Mouse (Mus musculus) forelimb bud, embryonic 11.5 days (tissue): ENCODE measurements around the gene 9030612E09Rik.

Experiments
- DNase-seq: peaks from one replicate; pipeline ENCODE4 v3.0.0-alpha.2; 2012; ENCODE audit warnings: low read depth, low spot score

Gene 9030612E09Rik

DNA sequence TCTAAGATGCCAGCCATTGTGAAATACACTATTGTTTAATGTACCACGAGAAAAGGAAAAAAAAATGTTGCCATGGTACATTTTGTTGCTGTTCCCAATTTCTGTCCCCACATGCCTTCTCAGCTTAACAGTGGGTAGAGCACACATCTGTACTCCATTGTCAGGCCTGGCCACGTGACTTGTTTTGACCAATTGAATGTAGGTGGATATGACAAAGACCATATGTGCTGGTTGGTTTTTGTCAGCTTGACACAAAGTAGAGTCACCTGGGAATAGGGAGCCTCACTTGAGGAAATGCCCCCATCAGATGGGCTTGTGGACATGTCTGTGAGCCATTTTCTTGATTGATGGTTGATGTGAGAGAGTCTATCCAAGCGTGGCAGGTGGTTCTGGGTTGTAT is 29.4 kb downstream of the 9030612E09Rik start:
- no peak for DNase-seq

DNA sequence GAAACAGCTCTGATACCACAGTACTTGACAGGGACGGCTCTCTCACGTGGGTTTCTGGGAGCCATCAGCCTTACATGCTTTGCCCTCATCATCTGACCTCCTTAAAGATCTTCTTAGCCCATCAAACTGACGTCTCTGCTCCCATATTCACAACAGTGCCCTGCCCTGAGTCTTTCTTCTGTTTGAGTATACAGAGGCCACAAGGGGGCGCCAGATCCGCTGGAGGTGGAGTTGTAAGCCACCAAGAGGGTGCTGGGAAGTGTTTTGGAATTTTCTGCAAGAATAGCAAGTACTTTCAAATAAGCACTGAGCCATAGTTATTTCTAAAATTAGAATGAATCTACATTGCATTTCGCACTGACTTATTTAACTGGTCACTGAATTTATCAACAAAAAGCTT is 37.4 kb downstream of the 9030612E09Rik start:
- peak; percentile 16 for DNase-seq

DNA sequence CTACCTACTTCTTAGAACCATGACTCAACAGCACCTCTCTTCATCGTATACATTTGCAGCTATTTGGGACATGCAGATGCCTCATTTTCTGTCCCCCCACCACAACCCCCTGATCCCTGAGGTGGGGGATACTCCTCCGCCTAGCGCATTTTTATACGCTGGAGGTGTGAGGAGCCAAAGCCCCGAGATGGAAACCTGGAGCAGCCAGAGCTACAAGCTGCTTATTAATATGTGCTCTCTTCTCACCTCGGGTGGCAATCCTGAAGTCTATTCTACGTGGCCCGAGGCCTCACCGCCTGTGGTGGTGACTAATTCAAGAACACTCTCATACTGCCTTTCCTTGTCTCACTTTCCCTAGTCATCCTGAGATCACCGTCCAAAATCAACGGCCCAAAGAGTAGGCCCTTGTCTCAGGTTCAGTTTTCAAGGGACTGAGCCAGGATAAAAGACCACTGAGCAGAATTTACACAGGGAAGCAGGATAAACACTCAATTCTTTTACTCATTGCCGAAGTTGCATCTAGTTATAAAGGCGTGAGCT is 42.9 kb downstream of the 9030612E09Rik start:
- DNase-seq, result no peak

DNA sequence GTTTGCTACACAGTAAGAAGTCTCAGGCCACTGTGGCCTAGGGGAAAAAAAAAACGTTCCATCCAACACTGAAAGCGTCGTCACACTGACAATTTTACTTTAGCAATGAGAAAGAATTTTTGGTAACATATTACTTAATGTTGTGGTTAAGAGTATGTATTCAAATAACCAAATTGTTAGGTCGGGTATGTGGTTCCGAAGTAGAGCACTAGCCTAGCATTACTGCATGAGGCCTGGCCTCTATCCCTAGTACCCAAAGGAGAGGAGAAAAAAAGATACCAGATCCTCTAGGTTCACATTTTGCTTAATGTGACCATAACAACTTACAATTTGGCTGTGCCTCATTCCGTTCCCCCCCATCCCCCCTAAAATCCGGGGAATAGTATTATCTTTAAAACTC is 46.0 kb downstream of the 9030612E09Rik start:
- no peak for DNase-seq

DNA sequence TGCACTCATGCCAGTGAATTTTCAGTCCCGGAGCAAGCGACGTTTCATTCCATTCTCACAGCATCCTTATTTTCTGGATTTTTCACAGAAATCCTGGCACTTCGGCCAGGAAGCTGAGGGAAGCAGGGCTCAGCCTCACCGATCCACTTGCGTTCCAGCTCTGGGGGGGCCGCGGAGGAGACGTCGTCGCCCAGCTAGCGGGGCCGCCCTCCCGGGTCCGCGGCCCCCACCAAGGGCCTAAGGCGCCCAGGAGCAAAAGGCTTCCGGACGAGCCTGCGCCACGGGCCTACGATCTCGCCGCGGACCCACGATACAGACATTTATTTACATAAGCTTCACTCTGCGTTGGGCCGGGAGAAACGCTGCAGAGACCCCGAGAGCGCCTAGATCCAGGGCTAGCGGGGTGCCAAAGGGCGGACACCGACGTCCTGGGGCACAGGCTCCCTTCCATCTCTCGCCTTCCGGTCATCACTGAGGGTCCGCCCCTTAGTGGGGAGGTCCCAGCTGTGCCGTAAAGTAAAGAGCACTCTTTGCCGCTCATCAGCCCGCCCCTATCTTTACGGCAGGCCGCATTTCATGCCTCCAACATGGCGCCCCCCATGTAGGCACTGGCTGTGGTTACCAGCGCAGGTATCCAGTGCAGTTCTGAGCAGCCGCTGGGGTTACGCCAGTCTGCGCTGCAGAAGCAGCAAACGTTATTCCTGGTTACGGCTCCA is 46.6 kb downstream of the 9030612E09Rik start, which contains the start of gene Pdss2:
TSS of gene Pdss2 (plus strand) at position 577 of the 716 bp plus-strand sequence.
- peak; percentile 91 for DNase-seq

DNA sequence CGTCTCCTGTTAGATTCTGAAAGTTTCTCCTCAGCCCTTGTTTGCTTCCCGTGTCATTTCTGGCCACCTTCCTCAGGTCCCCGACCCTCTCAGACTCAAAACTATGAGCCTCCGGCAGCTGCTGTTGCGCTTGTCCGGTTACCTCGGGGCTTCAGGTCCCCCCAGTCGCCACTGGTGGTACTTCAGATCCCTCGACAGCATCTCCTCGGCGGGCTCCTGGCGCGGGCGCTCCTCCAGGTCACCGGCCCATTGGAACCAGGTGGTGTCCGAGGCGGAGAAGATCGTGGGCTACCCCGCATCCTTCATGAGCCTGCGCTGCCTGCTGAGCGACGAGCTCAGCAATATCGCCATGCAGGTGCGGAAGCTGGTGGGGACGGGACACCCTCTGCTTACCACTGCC is 47.2 kb downstream of the 9030612E09Rik start:
- DNase-seq, result no peak

DNA sequence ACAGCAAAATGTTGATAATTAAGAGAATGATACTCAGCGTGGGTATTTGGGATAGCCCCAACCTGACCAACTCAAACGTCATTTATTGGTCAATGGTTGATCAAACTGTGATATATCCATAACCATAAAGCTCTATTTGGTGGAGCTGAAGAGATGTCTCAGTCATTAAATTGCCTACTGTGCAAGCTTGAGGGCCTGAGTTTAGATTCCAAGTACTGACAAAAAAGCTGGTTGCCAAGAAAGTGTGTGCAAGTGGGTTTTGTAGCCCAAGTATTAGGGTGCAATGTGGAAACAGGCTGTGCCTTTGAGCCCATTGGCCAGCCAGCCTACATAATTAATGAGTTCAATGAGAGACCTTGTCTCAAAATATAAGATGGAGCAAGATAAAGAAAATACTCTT is 48.9 kb downstream of the 9030612E09Rik start:
- no peak for DNase-seq
